Mouse (Mus musculus): ENCODE data around the gene Rabl6. TPM values are rescaled to one million over a fixed set of nuclear protein-coding genes. Genes with fewer than 3 reads are reported as not detected.
A peak's percentile ranks its signal among the peaks of the same experiment; 100 is the strongest.

Gene Rabl6
- polyA plus RNA-seq, 1 experiment from 2014 or later = 79.0 TPM

DNA sequence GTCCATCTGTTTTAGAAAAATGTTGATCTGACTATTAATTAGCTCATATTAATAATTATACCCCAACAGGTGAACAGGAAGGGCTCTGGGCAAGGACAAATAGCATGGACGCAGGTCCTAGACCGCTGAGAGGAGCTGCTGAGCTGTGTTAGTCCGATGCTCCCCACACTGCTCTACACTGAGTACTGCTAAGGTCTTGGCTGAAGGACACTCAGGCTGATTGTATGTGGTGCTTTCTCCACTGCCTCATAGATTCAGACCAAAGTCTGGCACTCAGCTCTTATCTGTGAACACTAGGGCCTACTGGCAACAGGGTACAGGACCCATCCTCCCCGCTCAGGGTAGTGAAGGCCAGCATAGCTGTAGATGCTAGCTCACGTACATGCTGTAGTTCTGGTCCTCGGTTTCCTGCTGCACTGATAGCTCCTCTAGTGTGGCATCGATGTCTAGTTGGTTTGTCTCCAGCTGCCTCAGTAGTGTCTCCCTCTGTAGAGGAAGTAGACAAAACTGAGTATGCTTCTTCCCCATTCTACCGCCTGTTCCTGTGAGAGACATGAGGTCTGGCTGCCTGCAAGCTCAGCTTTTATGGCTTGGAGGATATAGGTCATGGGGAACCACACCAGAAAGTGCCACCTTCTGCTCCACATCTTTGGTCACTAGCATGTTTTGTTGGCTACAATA, 20.0 kb downstream of the Rabl6 start:
- H3K4me1 ChIP-seq = no peaks in the 10 kb centered on the region
- no peaks in the 10 kb centered on the region for H3K9me3 ChIP-seq
- peaks cover 91% of the 10 kb centered on the region for H3K36me3 ChIP-seq
- no peak overlapping the region for H3K4me3 ChIP-seq
- WGBS = 94% methylated on average over 8 of the region's 8 CpGs
- H3K9ac ChIP-seq = no peak overlapping the region
- no peak overlapping the region for H3K27ac ChIP-seq
- no peaks in the 10 kb centered on the region for H3K27me3 ChIP-seq
- no peak for ATAC-seq (ENCODE audit: insufficient number of reproducible peaks, insufficient read depth, low FRiP score, low TSS enrichment)
- H3K4me2 ChIP-seq (replicated peaks) = no peak overlapping the region

DNA sequence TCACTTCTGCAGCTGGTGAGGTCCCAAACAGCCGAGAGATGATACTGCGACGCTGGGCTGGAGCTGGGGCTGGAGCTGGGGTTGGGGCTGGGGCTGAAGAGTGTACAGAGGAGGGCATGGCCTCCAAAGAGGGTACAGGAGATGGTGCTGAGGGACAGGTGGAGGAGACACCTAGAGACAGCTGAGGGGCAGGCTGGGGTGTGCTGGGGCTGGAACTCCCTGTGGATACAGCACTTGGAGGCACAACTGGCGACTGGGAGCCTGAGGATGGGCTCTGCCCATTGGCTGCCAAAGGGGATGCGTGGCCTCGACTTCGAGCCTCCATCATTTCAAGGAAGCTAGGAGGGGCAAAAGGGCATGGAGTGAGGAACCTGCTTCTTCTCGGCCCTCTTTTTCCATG, 21.0 kb downstream of the Rabl6 start:
- no peak overlapping the region for H3K4me2 ChIP-seq (replicated peaks)
- ATAC-seq (ENCODE audit: insufficient number of reproducible peaks, insufficient read depth, low FRiP score, low TSS enrichment) = no peak

DNA sequence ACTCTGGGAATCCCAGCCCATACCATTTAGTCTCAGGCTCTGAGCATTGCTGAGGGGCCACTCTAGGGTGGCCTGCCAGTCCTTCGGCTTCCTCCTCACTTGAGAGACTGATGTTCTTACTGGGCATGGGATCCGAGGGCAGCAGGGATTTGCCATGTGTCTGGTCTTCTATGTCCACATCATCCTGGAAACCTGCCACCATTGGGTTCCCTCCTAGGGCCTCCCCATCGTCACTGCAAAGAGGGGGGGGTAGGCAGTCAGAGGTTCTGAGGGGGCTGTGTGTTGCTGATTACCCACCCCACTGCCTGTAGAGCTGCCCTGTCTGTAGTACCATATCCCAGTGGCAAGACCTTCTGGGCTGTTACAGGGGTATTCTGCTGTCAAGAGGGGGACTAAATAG, 22.7 kb downstream of the Rabl6 start:
- 88% methylated on average over 3 of the region's 3 CpGs for WGBS
- H3K9ac ChIP-seq = no peak overlapping the region
- no peak for ATAC-seq (ENCODE audit: insufficient number of reproducible peaks, insufficient read depth, low FRiP score, low TSS enrichment)

More for the DNA sequence above, 21.0 kb downstream of the Rabl6 start:
- H3K4me3 ChIP-seq = no peak overlapping the region
- H3K36me3 ChIP-seq = peaks cover 87% of the 10 kb centered on the region
- H3K27ac ChIP-seq = no peak overlapping the region
- H3K9me3 ChIP-seq = no peaks in the 10 kb centered on the region
- H3K9ac ChIP-seq = no peak overlapping the region
- 0 out of 2 replicates have a peak, but pooled peaks cover 6% of the 10 kb centered on the region for H3K4me1 ChIP-seq
- WGBS = 89% methylated on average over 8 of the region's 8 CpGs
- no peaks in the 10 kb centered on the region for H3K27me3 ChIP-seq

DNA sequence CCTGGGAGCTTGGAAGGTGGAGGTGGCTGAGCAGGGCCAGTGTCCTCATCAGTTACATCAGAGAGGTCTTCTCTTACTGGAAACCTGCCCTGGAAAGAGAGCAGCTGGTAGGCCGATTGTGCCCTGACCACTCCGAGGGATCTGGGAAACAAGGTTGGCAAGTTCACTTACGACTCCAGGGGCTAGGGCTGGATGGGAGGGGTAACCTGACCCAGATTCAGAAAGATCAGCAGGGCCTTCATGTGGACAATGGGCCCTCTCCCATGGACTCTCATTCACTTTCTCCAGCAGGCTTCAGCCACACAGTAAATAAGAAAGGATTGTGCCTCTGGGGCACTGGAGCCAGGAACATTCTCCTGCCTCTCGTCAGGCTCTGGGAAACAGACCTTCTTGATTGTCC, 23.5 kb downstream of the Rabl6 start:
- Histone ChIP-seq H3K27me3 (peaks cover 16% of the 10 kb centered on the region), H3K4me1 (peaks cover 21% of the 10 kb centered on the region; the same call in 1 of the 2 replicates), H3K4me3 (no peak overlapping the region), H3K4me2 (replicated peaks) (no peak overlapping the region), H3K36me3 (peaks cover 65% of the 10 kb centered on the region), H3K27ac (no peak overlapping the region), H3K9ac (no peak overlapping the region), H3K9me3 (no peaks in the 10 kb centered on the region)
- 80% methylated on average over 4 of the region's 4 CpGs for WGBS
- no peak for ATAC-seq (ENCODE audit: insufficient number of reproducible peaks, insufficient read depth, low FRiP score, low TSS enrichment)

More for the DNA sequence above, 22.7 kb downstream of the Rabl6 start:
- H3K27ac ChIP-seq = no peak overlapping the region
- no peaks in the 10 kb centered on the region for H3K9me3 ChIP-seq
- H3K36me3 ChIP-seq = peaks cover 71% of the 10 kb centered on the region
- no peak overlapping the region for H3K4me2 ChIP-seq (replicated peaks)
- peaks cover 8% of the 10 kb centered on the region for H3K27me3 ChIP-seq
- H3K4me1 ChIP-seq = peaks cover 16% of the 10 kb centered on the region; the same call in 1 of the 2 replicates
- H3K4me3 ChIP-seq = no peak overlapping the region

DNA sequence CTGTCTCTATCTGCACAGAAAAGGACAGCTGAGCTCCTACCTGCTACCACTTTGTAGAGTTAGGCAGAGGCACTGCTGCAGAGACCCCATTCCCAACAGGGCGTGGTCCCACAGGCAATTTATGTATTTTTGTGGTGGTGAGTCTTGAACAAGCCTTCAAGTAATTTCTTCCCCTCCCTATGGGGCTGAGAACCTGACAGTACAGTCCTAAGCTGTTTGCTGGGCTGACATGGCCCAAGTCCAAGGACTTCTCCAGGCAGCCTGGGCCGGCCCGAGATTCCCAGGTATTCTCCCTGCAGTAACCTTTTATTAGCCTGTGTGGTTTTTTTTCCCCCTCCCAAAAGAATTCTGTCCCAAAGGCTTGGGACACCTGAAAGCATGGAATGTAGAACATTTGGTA, 24.2 kb downstream of the Rabl6 start:
- H3K4me2 ChIP-seq (replicated peaks) = no peak overlapping the region
- no peak for ATAC-seq (ENCODE audit: insufficient number of reproducible peaks, insufficient read depth, low FRiP score, low TSS enrichment)
- peaks cover 28% of the 10 kb centered on the region; the same call in 1 of the 2 replicates for H3K4me1 ChIP-seq
- no peaks in the 10 kb centered on the region for H3K9me3 ChIP-seq
- H3K4me3 ChIP-seq = no peak overlapping the region
- peaks cover 23% of the 10 kb centered on the region for H3K27me3 ChIP-seq
- peaks cover 63% of the 10 kb centered on the region for H3K36me3 ChIP-seq
- H3K9ac ChIP-seq = no peak overlapping the region
- WGBS = 92% methylated on average over 3 of the region's 3 CpGs
- H3K27ac ChIP-seq = no peak overlapping the region

DNA sequence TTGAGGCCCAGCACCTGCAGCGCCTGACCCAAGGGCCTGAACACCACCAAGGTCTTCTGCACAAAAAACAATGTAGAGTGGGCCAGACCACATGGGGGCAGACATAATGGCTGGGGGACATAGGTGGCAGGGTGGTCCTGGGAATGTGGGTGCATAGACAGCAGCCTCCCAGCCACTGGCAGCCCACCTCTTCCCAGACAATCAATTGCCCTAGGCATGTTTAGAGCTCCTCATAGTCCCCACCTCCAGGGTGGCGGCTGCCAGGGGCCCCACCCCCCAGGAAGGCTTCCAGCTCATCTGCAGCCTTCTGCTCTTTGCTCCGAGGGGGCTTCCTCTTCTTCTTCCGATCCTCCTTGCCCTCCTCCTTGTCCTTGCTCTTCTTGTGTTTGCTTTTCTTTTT, 24.8 kb downstream of the Rabl6 start:
- ATAC-seq (ENCODE audit: insufficient number of reproducible peaks, insufficient read depth, low FRiP score, low TSS enrichment) = no peak
- no peak overlapping the region for H3K4me3 ChIP-seq
- H3K36me3 ChIP-seq = peaks cover 57% of the 10 kb centered on the region
- peaks cover 29% of the 10 kb centered on the region for H3K27me3 ChIP-seq
- no peak overlapping the region for H3K4me2 ChIP-seq (replicated peaks)
- H3K27ac ChIP-seq = no peak overlapping the region
- no peaks in the 10 kb centered on the region for H3K9me3 ChIP-seq
- no peak overlapping the region for H3K9ac ChIP-seq
- peaks cover 29% of the 10 kb centered on the region; the same call in 1 of the 2 replicates for H3K4me1 ChIP-seq
- WGBS = 69% methylated on average over 4 of the region's 4 CpGs

DNA sequence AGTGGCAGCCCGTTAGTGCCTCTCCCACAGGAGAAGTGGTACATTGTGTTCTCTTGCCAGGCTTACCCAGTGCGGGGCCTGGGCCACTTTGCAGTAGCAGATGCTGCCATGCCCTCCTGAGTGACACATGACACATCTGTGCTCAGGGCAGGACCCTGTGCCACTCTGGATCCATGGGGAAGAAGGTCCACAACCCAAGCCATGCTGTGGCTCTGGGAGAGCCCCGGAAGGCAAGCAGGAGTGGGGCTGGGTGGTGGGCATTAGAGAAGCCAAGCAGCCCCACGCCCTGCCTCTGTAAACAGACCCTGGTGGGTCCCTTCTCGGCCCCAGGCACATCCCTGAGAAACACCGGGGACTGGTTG, 25.2 kb downstream of the Rabl6 start:
- H3K9me3 ChIP-seq = no peaks in the 10 kb centered on the region
- no peak overlapping the region for H3K9ac ChIP-seq
- H3K27me3 ChIP-seq = peaks cover 33% of the 10 kb centered on the region
- no peak for ATAC-seq (ENCODE audit: insufficient number of reproducible peaks, insufficient read depth, low FRiP score, low TSS enrichment)
- H3K4me2 ChIP-seq (replicated peaks) = no peak overlapping the region
- no peak overlapping the region for H3K4me3 ChIP-seq
- 81% methylated on average over 6 of the region's 6 CpGs for WGBS
- peaks cover 52% of the 10 kb centered on the region for H3K36me3 ChIP-seq
- peaks cover 31% of the 10 kb centered on the region for H3K4me1 ChIP-seq
- H3K27ac ChIP-seq = no peak overlapping the region

DNA sequence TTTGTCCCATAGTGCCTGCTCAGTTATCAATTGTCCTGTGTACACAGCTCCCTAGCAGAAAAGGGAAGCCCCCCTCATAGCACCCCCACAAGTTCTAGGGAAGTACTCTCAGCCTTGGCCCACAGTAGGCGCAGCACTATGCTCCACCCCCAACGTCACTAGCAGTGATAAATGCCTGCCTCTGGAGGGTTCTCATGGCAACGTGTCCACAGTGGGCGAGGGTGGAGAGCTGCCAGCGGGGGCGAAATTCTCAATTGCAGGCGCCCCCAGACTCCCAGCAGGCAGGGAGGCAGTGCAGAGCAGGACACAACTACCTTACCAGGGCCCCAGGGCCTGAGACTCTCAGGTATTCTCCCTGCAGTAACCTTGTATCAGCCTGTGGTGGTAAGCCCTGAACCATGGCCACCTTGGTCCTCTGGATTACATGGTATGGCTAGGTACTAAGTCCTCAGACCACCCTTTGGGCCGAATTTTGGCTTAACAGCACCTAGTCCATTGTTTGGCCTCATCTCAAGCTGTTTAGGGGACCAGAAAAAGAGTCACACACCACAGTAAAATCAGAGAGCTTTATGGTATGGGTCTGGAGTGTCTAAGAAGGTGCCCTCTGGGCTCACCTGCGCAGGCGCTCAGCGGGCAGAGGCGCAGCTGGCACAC, 25.7 kb downstream of the Rabl6 start:
- Histone ChIP-seq H3K27me3 (peaks cover 39% of the 10 kb centered on the region), H3K4me1 (peaks cover 36% of the 10 kb centered on the region), H3K9me3 (no peaks in the 10 kb centered on the region), H3K4me2 (replicated peaks) (no peak overlapping the region), H3K27ac (no peak overlapping the region), H3K4me3 (no peak overlapping the region), H3K9ac (no peak overlapping the region), H3K36me3 (peaks cover 48% of the 10 kb centered on the region)
- 0 out of 2 replicates have a peak, but pooled peaks have one; percentile 16 for ATAC-seq (ENCODE audit: insufficient number of reproducible peaks, insufficient read depth, low FRiP score, low TSS enrichment)
- WGBS = 59% methylated on average over 12 of the region's 12 CpGs

DNA sequence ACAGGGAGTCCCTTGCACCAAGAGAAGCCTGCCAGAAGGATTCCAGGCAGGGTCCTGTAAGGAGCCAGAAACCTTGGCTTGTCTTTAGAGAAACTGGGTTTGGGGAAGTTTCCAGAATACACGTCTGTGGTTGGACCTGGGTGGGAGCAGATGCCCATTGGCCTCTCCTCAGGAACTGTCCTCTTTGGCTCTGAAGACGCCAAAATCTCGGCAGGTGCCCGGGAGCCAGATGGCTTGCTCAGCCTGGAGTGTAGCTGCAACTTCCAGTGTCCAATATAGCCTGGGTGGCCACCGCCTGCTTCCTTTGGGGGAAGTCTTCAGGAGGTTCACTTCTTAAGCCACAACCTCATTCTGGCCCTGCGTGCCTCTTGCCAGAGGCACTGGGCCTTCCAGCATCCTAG, 26.4 kb downstream of the Rabl6 start:
- Histone ChIP-seq H3K27me3 (peaks cover 45% of the 10 kb centered on the region), H3K4me3 (0 out of 2 replicates have a peak overlapping the region, but pooled peaks have one; percentile 35), H3K4me2 (replicated peaks) (no peak overlapping the region), H3K27ac (no peak overlapping the region), H3K4me1 (peaks cover 41% of the 10 kb centered on the region), H3K9ac (no peak overlapping the region), H3K36me3 (peaks cover 41% of the 10 kb centered on the region), H3K9me3 (no peaks in the 10 kb centered on the region)
- 33% methylated on average over 6 of the region's 6 CpGs for WGBS
- no peak for ATAC-seq (ENCODE audit: insufficient number of reproducible peaks, insufficient read depth, low FRiP score, low TSS enrichment)

DNA sequence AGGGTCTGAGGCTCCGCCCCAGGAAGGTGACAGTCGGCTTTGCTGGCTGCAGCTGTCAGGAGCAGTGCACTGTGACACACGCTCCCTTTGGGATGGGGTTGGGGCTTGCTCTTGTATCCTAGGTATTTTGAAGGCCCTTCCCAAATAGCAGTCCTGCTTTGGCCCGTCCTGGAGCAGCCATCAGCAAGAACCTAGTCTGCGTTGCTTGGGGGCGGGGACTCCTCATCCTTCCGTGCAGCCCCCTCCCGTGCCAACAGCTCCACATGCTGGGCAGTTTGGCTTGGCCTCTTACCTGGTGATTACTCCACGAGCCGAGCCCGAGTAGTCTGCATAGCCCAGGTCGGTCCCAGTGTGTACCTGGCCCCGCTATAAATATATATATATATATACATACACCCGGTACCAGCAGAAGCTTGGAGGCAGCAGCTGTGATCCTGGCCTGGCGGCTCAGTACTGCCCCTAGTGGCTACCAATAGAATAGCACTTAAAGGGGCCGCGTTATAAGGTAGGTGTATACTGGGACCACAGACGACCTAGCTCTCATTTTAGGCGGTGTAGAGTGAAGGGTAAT, 26.9 kb downstream of the Rabl6 start, which contains the start of gene Ajm1:
TSS of gene Ajm1 (minus strand) at position 464 of the 571 bp plus-strand sequence.
- 6% methylated on average over 19 of the region's 19 CpGs for WGBS
- Histone ChIP-seq H3K27ac (no peak within 1 kb of the TSS), H3K4me1 (peaks cover 41% of the 10 kb centered on the region), H3K27me3 (peaks cover 51% of the 10 kb centered on the region), H3K36me3 (peaks cover 36% of the 10 kb centered on the region), H3K9ac (no peak within 1 kb of the TSS), H3K4me3 (peak within 1 kb of the TSS; percentile 35), H3K9me3 (no peaks in the 10 kb centered on the region), H3K4me2 (replicated peaks) (peak within 1 kb of the TSS; percentile 61)
- ATAC-seq (ENCODE audit: insufficient number of reproducible peaks, insufficient read depth, low FRiP score, low TSS enrichment) = peak; percentile 70

DNA sequence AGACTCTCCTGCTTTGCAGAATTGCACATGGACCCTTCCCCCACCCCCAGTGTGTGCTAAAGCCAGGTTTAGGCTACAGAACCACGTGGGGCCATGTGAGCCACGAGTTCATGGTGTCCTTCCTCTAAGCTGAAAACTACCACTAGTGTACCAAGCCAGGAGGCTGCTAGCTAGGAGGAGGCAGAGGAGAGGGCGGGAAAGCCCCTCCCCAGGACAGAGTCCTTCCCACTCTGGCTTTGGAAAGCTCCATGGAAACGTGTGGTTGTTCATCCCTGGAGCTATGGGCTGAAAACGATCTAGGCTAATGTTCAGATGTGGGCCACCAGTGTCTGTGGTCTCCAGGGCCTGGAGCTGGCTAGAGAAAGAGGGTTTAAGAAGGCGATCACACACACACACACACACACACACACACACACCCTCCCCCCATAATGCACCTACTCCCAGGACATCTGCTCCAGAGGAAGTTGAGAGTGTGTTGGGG, 27.7 kb downstream of the Rabl6 start:
- no peak for ATAC-seq (ENCODE audit: insufficient number of reproducible peaks, insufficient read depth, low FRiP score, low TSS enrichment)

More for the DNA sequence above, 27.7 kb downstream of the Rabl6 start:
- WGBS = 48% methylated on average over 6 of the region's 6 CpGs
- no peaks in the 10 kb centered on the region for H3K9me3 ChIP-seq
- H3K27ac ChIP-seq = no peak overlapping the region
- peaks cover 47% of the 10 kb centered on the region for H3K4me1 ChIP-seq
- H3K4me3 ChIP-seq = no peak overlapping the region; the same call in 1 of the 2 replicates
- no peak overlapping the region for H3K9ac ChIP-seq
- H3K4me2 ChIP-seq (replicated peaks) = peak overlapping the region; percentile 61; the same call in 1 of the 2 replicates
- peaks cover 30% of the 10 kb centered on the region for H3K36me3 ChIP-seq
- H3K27me3 ChIP-seq = peaks cover 58% of the 10 kb centered on the region

Data from embryonic facial prominence, embryonic 12.5 days (tissue).